Mouse (Mus musculus) brain, embryonic 14.5 days (tissue): ENCODE data around the gene Sh3bp5.

ENCODE experiments used
- CTCF ChIP-seq: fragments of 200-500 bp; IDR thresholded peaks from 2 replicates; pipeline ENCODE4 v1.5.1; 2012; ENCODE audit warnings: inconsistent platforms, mild to moderate bottlenecking, moderate library complexity, borderline replicate concordance; ENCODE audit not compliant: insufficient read depth, insufficient read length; ENCODE audit errors: extremely low read depth
- POLR2A ChIP-seq: fragments of 200-500 bp; IDR thresholded peaks from 2 replicates; pipeline ENCODE4 v1.6.1; 2012; ENCODE audit warnings: mild to moderate bottlenecking, inconsistent platforms, borderline replicate concordance; ENCODE audit not compliant: poor library complexity, insufficient read depth, insufficient read length, severe bottlenecking; ENCODE audit errors: extremely low read depth

DNA sequence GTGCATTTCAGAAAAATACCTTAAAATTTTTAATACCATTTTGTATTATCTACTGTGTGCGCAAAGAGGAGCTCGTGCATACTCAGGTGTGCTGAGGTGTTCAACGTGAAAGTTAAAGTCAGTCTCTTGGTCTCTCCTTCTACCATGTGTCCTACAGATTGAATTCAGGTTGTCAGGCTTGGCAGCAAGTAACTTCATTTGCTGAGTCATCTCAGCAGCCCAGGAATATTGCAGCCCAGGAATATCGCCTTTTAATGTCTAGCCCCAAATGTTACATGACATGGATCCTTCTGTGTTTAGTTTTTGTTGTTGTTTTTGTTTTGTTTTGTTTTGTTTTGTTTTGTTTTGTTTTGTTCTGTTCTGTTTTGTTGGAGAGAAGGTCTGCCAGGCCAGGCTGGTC, 31.2 kb downstream of the Sh3bp5 start:
- TF ChIP-seq CTCF = no peak
- TF ChIP-seq POLR2A = no peak
